Mouse (Mus musculus) liver, adult 2 months (tissue): ENCODE results near the gene Mgea5.

Experiments used
- CTCF ChIP-seq: fragments of 200-500 bp; IDR thresholded peaks from 2 replicates; pipeline ENCODE4 v1.5.1; 2011; ENCODE audit warnings: low read depth, low read length, control low read depth
- POLR2A ChIP-seq: fragments of 200-500 bp; IDR thresholded peaks from 2 replicates; pipeline ENCODE4 v1.6.1; 2011; ENCODE audit warnings: low read length, control low read depth; ENCODE audit not compliant: insufficient read depth; ENCODE audit errors: extremely low read depth

DNA sequence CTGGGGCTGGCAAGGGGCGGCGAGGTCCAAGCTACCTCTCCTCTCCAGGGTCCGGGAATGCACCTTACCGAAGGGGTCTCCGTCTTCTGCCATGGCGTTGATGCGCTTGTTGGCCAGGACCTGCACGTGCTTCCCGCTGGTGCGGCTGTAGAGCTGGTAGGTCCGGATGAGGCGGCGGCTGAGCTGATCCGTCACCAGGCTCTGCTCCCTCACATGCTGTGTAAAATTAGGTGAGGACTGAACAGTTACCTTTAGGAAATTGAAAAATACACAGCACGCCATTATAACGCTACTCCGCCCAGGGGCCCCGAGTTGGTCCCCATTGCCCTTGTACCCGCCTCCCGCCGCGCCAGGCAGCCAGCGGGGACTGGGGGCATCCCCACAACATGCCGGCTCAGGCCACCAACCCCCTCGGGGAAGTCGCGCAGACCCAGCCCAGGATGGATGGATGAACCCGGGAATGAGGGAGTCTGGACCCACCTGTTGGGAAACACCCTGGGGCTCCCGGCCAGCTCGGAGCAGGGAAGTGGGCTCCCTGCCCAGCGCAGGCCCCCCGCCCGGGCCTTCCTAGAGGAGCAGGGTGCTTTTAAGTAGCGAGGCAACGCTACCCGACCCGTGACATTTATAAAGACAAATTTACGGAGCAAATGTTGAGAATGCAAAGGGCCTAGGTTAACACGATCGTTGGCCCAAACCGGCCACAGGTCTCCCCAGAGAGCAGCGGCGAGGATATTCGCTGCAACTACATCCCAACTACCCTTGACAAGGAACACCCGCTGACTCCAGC, 42.0 kb downstream of the Mgea5 start:
- no peak for TF ChIP-seq CTCF
- no peak for TF ChIP-seq POLR2A
